Comparison of ENCODE assay signal across 8 mouse cellular contexts in the genomic region with DNA sequence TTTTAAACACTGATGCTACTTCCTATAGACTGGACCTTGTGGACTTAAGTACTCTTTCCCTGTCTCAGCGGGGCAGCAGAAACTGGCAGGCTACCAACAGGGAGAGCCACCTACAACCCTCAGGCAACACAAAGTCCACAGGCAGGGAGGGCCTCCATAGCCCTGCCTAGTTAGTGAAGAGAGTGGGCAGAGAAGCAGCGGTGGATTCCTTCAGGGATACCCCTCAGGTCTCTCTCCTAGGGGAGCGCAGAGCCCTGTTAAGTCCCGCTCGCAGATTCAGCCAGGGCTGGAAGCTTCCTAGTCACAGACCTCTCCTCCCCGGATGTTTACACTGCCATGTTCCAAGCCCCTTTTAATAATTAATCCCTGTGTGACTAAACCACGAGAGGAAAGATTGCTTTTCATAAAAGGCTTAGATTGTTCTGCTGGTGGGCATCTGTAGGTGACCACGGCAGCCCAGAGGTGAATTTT.
DNase-seq lines count a peak whose midpoint lies in the region; ATAC-seq and TF ChIP-seq lines count a peak whose summit lies in the region.

No protein-coding gene starts in this region.

- peaks cover 12% of the 10 kb centered on the region for H3K4me1 ChIP-seq in midbrain, postnatal 0 days (ENCODE audit: insufficient read depth, low read length)

- no peak for TF ChIP-seq CTCF in midbrain, postnatal 0 days (IDR thresholded peaks at IDR 0.05)

- H3K9me3 ChIP-seq in midbrain, postnatal 0 days (ENCODE audit: low read length): no peaks in the 10 kb centered on the region

- intact Hi-C loops in heart, postnatal 36 days (cut with DNase I): no loop called here

- H3K27me3 ChIP-seq in midbrain, postnatal 0 days (ENCODE audit: insufficient read depth, low read length): no peaks in the 10 kb centered on the region

- 15% methylated on average over 8 of the region's 8 CpGs for WGBS in large intestine, adult 2 months
- 17% methylated on average over 8 of the region's 8 CpGs for WGBS in midbrain, postnatal 0 days

- peak overlapping the region; percentile 39 for H3K4me2 ChIP-seq in midbrain, postnatal 0 days (ENCODE audit: low read depth, low read length, poor library complexity, severe bottlenecking)

- ATAC-seq in midbrain, postnatal 0 days (ENCODE audit: low FRiP score): no peak

- no peak overlapping the region for H3K4me3 ChIP-seq in midbrain, postnatal 0 days (ENCODE audit: low read depth, low read length)

- H3K36me3 ChIP-seq in midbrain, postnatal 0 days (ENCODE audit: insufficient read depth, low read length): no peaks in the 10 kb centered on the region

- H3K27ac ChIP-seq in midbrain, postnatal 0 days (ENCODE audit: low read depth, low read length): peak overlapping the region; percentile 55

- H3K9ac ChIP-seq in midbrain, postnatal 0 days (replicated peaks; ENCODE audit: low read length, poor library complexity, severe bottlenecking): 0 out of 2 replicates have a peak overlapping the region, but pooled peaks have one; percentile 48

- DNase-seq in MN1 (ENCODE audit: low spot score): peak; percentile 40
- DNase-seq in cerebellum, postnatal 25 days: peak; percentile 50 to 63
- DNase-seq in heart, postnatal 36 days: peak; percentile 18 to 34
- DNase-seq in large intestine, adult 2 months (ENCODE audit: low read depth, low spot score): peak; percentile 58
- peak; percentile 35 for DNase-seq in midbrain, postnatal 0 days (ENCODE audit: low spot score)
- DNase-seq in gastrocnemius, adult 8-10 months (ENCODE audit: low spot score in 2 of 2): no peak
- no peak for DNase-seq in layer of hippocampus, postnatal 10 days (ENCODE audit: low spot score in 2 of 2)
- no peak for DNase-seq in adrenal gland, postnatal 14 days

Comparison
In these comparisons a context has a peak if more than half of its experiments do, and no peak if none do; other contexts are left out.
1. DNase-seq: peak in MN1 (single experiment), cerebellum, postnatal 25 days (2 of 2), heart, postnatal 36 days (2 of 2), large intestine, adult 2 months (single experiment) and midbrain, postnatal 0 days (single experiment); none in gastrocnemius, adult 8-10 months (0 of 2), layer of hippocampus, postnatal 10 days (0 of 2) and adrenal gland, postnatal 14 days (single experiment).